In genomic region chr7:91457207-91457606, GRCm38 (mm10) we compare ENCODE assay signal across 8 mouse cellular contexts.
A peak's percentile ranks its signal among the peaks of the same experiment; 100 is the strongest.
DNase-seq lines count a peak whose midpoint lies in the region; ATAC-seq and TF ChIP-seq lines count a peak whose summit lies in the region.
"Had no signal": no experiment of that assay in that cellular context is flagged by ENCODE, and none has a peak within 500 bp of the region (broad histone marks: within the 10 kb centered on the region; RNA-seq: fewer than 3 reads in every experiment).

No protein-coding gene starts in this region.

- peak; percentile 74; the same call in 1 of the 2 replicates for ATAC-seq in lung, embryonic 14.5 days (ENCODE audit: insufficient read depth)

- no peaks in the 10 kb centered on the region for H3K36me3 ChIP-seq in CH12.LX (replicated peaks in 1 of 2; ENCODE audit: control insufficient read depth in 1 of 2, insufficient read depth in 1 of 2, low read length in 1 of 2)
- no peaks in the 10 kb centered on the region for H3K36me3 ChIP-seq in lung, embryonic 14.5 days (ENCODE audit: insufficient read depth)
- H3K36me3 ChIP-seq: limb, embryonic 13.5 days had no signal

- H3K4me1 ChIP-seq in CH12.LX (ENCODE audit: control insufficient read depth in 1 of 2, insufficient read depth in 2 of 2): no peaks in the 10 kb centered on the region
- no peaks in the 10 kb centered on the region for H3K4me1 ChIP-seq in lung, embryonic 14.5 days (ENCODE audit: insufficient read depth)
- H3K4me1 ChIP-seq: limb, embryonic 13.5 days had no signal

- 0% methylated on average over 1 of the region's 1 CpGs for whole genome bisulfite sequencing in lung, embryonic 14.5 days

- H3K4me3 ChIP-seq in CH12.LX (replicated peaks in 1 of 3; ENCODE audit: low read depth in 2 of 3, low read length in 2 of 3, poor library complexity in 1 of 3): no peak overlapping the region
- H3K4me3 ChIP-seq in lung, embryonic 14.5 days (ENCODE audit: low read depth, low read length): no peak overlapping the region
- H3K4me3 ChIP-seq: limb, embryonic 13.5 days had no signal

- in situ Hi-C loops in CH12.LX (cut with MboI; ENCODE audit: low pct_ligation_motif_present, low pct_unique_long_range_greater_than_20kb, low sequenced_read_pairs): no loop called here

- H3K9me3 ChIP-seq in CH12.LX (replicated peaks; ENCODE audit: low read length): no peaks in the 10 kb centered on the region
- H3K9me3 ChIP-seq in lung, embryonic 14.5 days (ENCODE audit: low read depth, low read length): no peaks in the 10 kb centered on the region
- H3K9me3 ChIP-seq: limb, embryonic 13.5 days had no signal

- TF ChIP-seq POLR2A in CH12.LX (IDR thresholded peaks at IDR 0.05; ENCODE audit: low read depth, low read length): no peak

- TF ChIP-seq RAD21 in CH12.LX (IDR thresholded peaks at IDR 0.05; ENCODE audit: low read depth, low read length): peak; percentile 72

- peak; percentile 74 to 75 for TF ChIP-seq CTCF in CH12.LX (conservative IDR thresholded peaks at IDR 0.05 in 1 of 2, IDR thresholded peaks at IDR 0.05 in 1 of 2; ENCODE audit: low read depth in 2 of 2, low read length in 2 of 2)
- TF ChIP-seq CTCF in lung, embryonic 14.5 days (IDR thresholded peaks at IDR 0.05; ENCODE audit: low read depth): peak; percentile 93

- no peak for TF ChIP-seq EP300 in CH12.LX (IDR thresholded peaks at IDR 0.05; ENCODE audit: low read length)

- no peaks in the 10 kb centered on the region for H3K27me3 ChIP-seq in CH12.LX (replicated peaks)
- no peaks in the 10 kb centered on the region for H3K27me3 ChIP-seq in lung, embryonic 14.5 days (ENCODE audit: insufficient read depth, low read length)
- H3K27me3 ChIP-seq: limb, embryonic 13.5 days had no signal

- no peak overlapping the region for H3K27ac ChIP-seq in CH12.LX (ENCODE audit: insufficient read depth, low read depth)
- no peak overlapping the region for H3K27ac ChIP-seq in lung, embryonic 14.5 days (ENCODE audit: low read depth)
- H3K27ac ChIP-seq: limb, embryonic 13.5 days had no signal

- dilution Hi-C loops in CH12.LX (cut with MboI; ENCODE audit: extremely low pct_ligation_motif_present, extremely low pct_unique_long_range_greater_than_20kb, low sequenced_read_pairs): no loop called here

- DNase-seq in CH12.LX (ENCODE audit: extremely low read depth) (peak; percentile 84), R1 (ENCODE audit: low read depth, low spot score) (peak; percentile 58)
- DNase-seq in cerebellum, postnatal 25 days: peak; percentile 54 to 82
- DNase-seq in gastrocnemius, postnatal 4 days (ENCODE audit: low spot score in 2 of 2): peak; percentile 19 to 40
- peak; percentile 46 to 73 for DNase-seq in kidney, postnatal 36 days
- DNase-seq in lung, embryonic 14.5 days: peak; percentile 91
- peak; percentile 10 for DNase-seq in ovary, postnatal 36 days (ENCODE audit: low spot score)

- H3K9ac ChIP-seq in CH12.LX (ENCODE audit: insufficient read depth, low read depth): no peak overlapping the region
- no peak overlapping the region for H3K9ac ChIP-seq in lung, embryonic 14.5 days
- H3K9ac ChIP-seq: limb, embryonic 13.5 days had no signal

- no peak overlapping the region for H3K4me2 ChIP-seq in CH12.LX (ENCODE audit: insufficient read depth, low read depth, poor library complexity, severe bottlenecking)
- H3K4me2 ChIP-seq in lung, embryonic 14.5 days: no peak overlapping the region
- H3K4me2 ChIP-seq: limb, embryonic 13.5 days had no signal

- H3K79me2 ChIP-seq in CH12.LX (replicated peaks; ENCODE audit: control insufficient read depth, extremely low read depth, insufficient read depth, poor library complexity, severe bottlenecking): no peaks in the 10 kb centered on the region

TF ChIP-seq in CH12.LX, 34 proteins besides CTCF, POLR2A, EP300 and RAD21:
- TF ChIP-seq SMC3 (IDR thresholded peaks at IDR 0.05; ENCODE audit: low read depth, low read length) (peak; percentile 68), ELF1 (IDR thresholded peaks at IDR 0.05; ENCODE audit: low read depth, low read length) (no peak), ZNF384 (IDR thresholded peaks at IDR 0.05; ENCODE audit: low read depth, low read length) (peak; percentile 71), TCF12 (IDR thresholded peaks at IDR 0.05; ENCODE audit: low read depth, low read length) (no peak), POLR2AphosphoS2 (IDR thresholded peaks at IDR 0.05; ENCODE audit: low read depth, low read length) (no peak), SIN3A (IDR thresholded peaks at IDR 0.05; ENCODE audit: low read length) (no peak), CHD2 (IDR thresholded peaks at IDR 0.05; ENCODE audit: low read length) (no peak), MXI1 (IDR thresholded peaks at IDR 0.05; ENCODE audit: low read depth, low read length) (no peak), MAX (IDR thresholded peaks at IDR 0.05; ENCODE audit: low read length) (no peak), CHD1 (IDR thresholded peaks at IDR 0.05; ENCODE audit: low read depth, low read length) (no peak), PAX5 (IDR thresholded peaks at IDR 0.05; ENCODE audit: low read length) (no peak)

Comparison
In these comparisons a context has a peak if more than half of its experiments do, and no peak if none do; other contexts are left out.
1. DNase-seq: peak in every context shown above with its lines; median percentile 91 in lung, embryonic 14.5 days; 84 in CH12.LX; 68 in cerebellum, postnatal 25 days; 60 in kidney, postnatal 36 days; 58 in R1; 30 in gastrocnemius, postnatal 4 days; 10 in ovary, postnatal 36 days.